Mouse (Mus musculus) intestine, embryonic 14.5 days (tissue): ENCODE results near the gene Mpped1. TPM values are rescaled to one million over a fixed set of nuclear protein-coding genes. Genes with fewer than 3 reads are reported as not detected.
A peak's percentile ranks its signal among the peaks of the same experiment; 100 is the strongest.

Source experiments
- ATAC-seq: fragments of 200-750 bp; cut with Nextera tagmentation; replicated peaks from 2 replicates; pipeline ENCODE4 v1.8.0; 2017; ENCODE audit warnings: low read depth, moderate number of reproducible peaks, moderate TSS enrichment, moderate library complexity; ENCODE audit not compliant: low FRiP score, low TSS enrichment
- DNase-seq: peaks from one replicate; pipeline ENCODE4 v3.0.0-alpha.2; 2018; ENCODE audit warnings: low spot score
- H3K27ac ChIP-seq: fragments of 300-500 bp; sonication (generic); 2 replicates; pipeline ENCODE4 v1.5.1; 2014; ENCODE audit warnings: low read depth, mild to moderate bottlenecking, control low read depth
- H3K27me3 ChIP-seq: fragments of 300-500 bp; sonication (generic); replicated peaks from 2 replicates; pipeline ENCODE4 v1.6.1; 2014; ENCODE audit warnings: low read length, control low read depth; ENCODE audit not compliant: control insufficient read depth, insufficient read depth
- H3K36me3 ChIP-seq: fragments of 300-500 bp; sonication (generic); 2 replicates; pipeline ENCODE4 v1.6.1; 2014; ENCODE audit warnings: low read length, control low read depth; ENCODE audit not compliant: control insufficient read depth, insufficient read depth
- H3K4me1 ChIP-seq: fragments of 300-500 bp; sonication (generic); replicated peaks from 2 replicates; pipeline ENCODE4 v1.6.1; 2014; ENCODE audit warnings: low read length, control low read depth, mixed read lengths; ENCODE audit not compliant: control insufficient read depth, insufficient read depth
- H3K4me2 ChIP-seq: fragments of 300-500 bp; sonication (generic); 2 replicates; pipeline ENCODE4 v1.6.1; 2014; ENCODE audit warnings: low read length
- H3K4me3 ChIP-seq: fragments of 300-500 bp; sonication (generic); 2 replicates; pipeline ENCODE4 v1.5.1; 2014; ENCODE audit warnings: low read depth, low read length, control low read depth, mixed read lengths
- H3K9ac ChIP-seq: fragments of 300-500 bp; sonication (generic); 2 replicates; pipeline ENCODE4 v1.6.1; 2014; ENCODE audit warnings: mild to moderate bottlenecking, low read length
- H3K9me3 ChIP-seq: fragments of 300-500 bp; sonication (generic); 2 replicates; pipeline ENCODE4 v1.6.1; 2016; ENCODE audit warnings: low read length, control low read depth; ENCODE audit not compliant: control insufficient read depth
- WGBS: fragments of 180-500 bp; shearing (Covaris S2); extraction: QIAGEN DNeasy Blood & Tissue Kit; methylation state at CpG from one replicate; pipeline ENCODE4 v1.1.7; 2014; 5-methylcytosine and 5-hydroxymethylcytosine counted together
- polyA plus RNA-seq: library from polyadenylated mRNA; unstranded; fragments of >200 nt; fragmentation: Nextera tagmentation; extraction: Ambion mirVana; gene quantifications from 2 replicates; pipeline ENCODE4 v1.2.1, GENCODE M21; 2014

Gene Mpped1
- polyA plus RNA-seq, 1 experiment from 2014 or later, result 0.39 TPM

DNA sequence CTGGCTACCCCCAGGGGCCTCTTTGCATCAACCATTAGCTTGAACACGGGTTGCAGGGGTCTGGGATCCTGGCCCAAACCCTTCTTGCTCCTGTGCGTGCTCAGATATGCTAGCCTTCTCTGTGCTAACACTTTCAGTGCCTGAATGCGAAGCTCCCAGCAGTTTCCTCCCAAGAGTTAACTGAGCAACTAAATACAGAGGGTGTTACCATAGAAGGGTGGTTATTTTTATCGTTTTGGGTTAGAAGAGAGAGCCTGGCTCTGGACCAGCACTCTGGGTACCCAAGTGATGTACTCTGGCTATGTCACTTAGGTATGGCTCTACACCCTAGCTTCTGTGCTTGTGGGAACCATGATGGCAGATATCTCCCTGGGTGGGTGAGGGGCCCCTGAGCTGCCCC is 68.2 kb downstream of the Mpped1 start:
- no peak overlapping the region for H3K4me2 ChIP-seq
- H3K9me3 ChIP-seq, result no peaks in the 10 kb centered on the region
- no peak for ATAC-seq
- no peak overlapping the region for H3K9ac ChIP-seq
- H3K4me3 ChIP-seq, result no peak overlapping the region
- no peaks in the 10 kb centered on the region for H3K27me3 ChIP-seq
- no peak overlapping the region for H3K27ac ChIP-seq
- no peaks in the 10 kb centered on the region for H3K36me3 ChIP-seq
- H3K4me1 ChIP-seq, result no peaks in the 10 kb centered on the region
- DNase-seq, result no peak
- WGBS, result 63% methylated on average over 4 of the region's 4 CpGs

DNA sequence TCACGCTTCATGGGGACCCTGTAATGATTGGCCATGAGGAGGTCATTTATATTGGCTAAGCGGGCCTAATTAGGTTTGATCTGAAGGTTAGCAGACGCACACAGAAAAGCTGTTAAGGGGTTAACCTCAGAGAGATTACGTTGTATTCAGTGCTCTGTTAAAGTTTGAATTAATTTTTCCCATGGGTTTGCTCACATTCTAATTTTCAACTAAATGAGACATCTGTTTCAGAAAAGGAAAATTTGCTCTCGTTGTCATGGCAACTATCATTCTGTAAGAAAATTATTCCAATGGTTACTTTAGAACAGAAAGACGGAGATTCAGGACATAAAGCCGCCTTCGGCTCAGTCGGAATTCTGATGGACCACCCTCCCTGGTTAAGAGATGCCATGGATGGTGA is 68.9 kb downstream of the Mpped1 start:
- ATAC-seq (no peak), DNase-seq (no peak)
- 79% methylated on average over 9 of the region's 9 CpGs for WGBS
- Histone ChIP-seq H3K4me3 (no peak overlapping the region), H3K36me3 (no peaks in the 10 kb centered on the region), H3K27ac (no peak overlapping the region), H3K4me2 (no peak overlapping the region), H3K27me3 (no peaks in the 10 kb centered on the region), H3K4me1 (no peaks in the 10 kb centered on the region), H3K9me3 (no peaks in the 10 kb centered on the region), H3K9ac (no peak overlapping the region)

GRCm38 (mm10) chr15:83853400-83853811 is 74.1 kb downstream of the Mpped1 start:
- Histone ChIP-seq H3K9me3 (no peaks in the 10 kb centered on the region), H3K4me2 (no peak overlapping the region), H3K27ac (no peak overlapping the region), H3K4me1 (no peaks in the 10 kb centered on the region), H3K36me3 (no peaks in the 10 kb centered on the region), H3K9ac (no peak overlapping the region), H3K27me3 (no peaks in the 10 kb centered on the region), H3K4me3 (no peak overlapping the region)
- ATAC-seq (no peak), DNase-seq (no peak)
- WGBS, result 69% methylated on average over 5 of the region's 5 CpGs

DNA sequence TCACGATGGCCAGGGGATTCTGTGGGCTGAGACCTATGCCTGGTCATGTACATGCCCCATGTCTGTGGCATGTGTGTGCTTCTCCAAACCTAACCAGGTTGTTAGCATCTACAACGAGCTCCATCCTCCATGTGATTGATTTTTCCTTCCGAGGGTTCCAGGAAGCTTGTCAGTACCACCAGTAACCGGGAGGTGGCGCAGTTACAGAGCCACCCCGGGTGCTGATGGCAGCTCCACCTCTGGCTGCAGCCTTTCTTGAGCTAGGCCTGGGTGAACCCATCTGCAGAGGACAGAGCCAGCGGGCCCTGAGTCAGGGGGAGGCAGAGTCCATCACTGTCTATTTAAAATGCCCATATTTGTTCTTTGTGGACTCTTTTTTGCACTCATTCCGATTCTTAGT is 77.9 kb downstream of the Mpped1 start:
- Histone ChIP-seq H3K4me2 (no peak overlapping the region), H3K36me3 (no peaks in the 10 kb centered on the region), H3K27ac (no peak overlapping the region), H3K9me3 (no peaks in the 10 kb centered on the region), H3K4me3 (no peak overlapping the region), H3K9ac (no peak overlapping the region), H3K4me1 (no peaks in the 10 kb centered on the region), H3K27me3 (no peaks in the 10 kb centered on the region)
- ATAC-seq, result no peak
- 16% methylated on average over 8 of the region's 8 CpGs for WGBS
- peak; percentile 82 for DNase-seq

DNA sequence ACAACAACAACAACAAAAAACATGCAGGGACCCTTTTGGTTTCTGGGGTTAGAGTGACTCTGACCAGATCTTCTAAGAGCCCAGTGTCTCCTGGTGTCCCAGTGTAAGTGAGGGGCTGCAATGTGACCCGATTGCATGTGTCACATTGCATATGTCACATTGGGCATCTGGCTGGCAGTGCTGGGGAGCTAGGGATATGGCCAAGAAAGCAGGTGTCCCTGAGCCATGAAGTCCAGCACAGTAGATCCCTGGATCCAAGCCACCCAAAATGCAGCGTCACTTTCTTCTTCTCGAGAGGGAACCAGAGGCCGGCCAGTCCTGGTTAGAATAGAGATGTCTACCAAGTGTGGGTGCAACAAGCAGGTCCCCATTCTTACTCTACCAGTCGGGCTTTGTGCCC is 86.4 kb downstream of the Mpped1 start:
- H3K9ac ChIP-seq, result no peak overlapping the region
- WGBS, result 88% methylated on average over 5 of the region's 5 CpGs
- H3K4me1 ChIP-seq, result no peaks in the 10 kb centered on the region
- ATAC-seq, result no peak
- no peak overlapping the region for H3K4me3 ChIP-seq
- H3K9me3 ChIP-seq, result no peaks in the 10 kb centered on the region
- H3K27me3 ChIP-seq, result no peaks in the 10 kb centered on the region
- no peak for DNase-seq
- no peak overlapping the region for H3K4me2 ChIP-seq
- H3K36me3 ChIP-seq, result no peaks in the 10 kb centered on the region
- no peak overlapping the region for H3K27ac ChIP-seq

GRCm38 (mm10) chr15:83870936-83871335 is 91.7 kb downstream of the Mpped1 start:
- Histone ChIP-seq H3K27ac (no peak overlapping the region), H3K4me3 (no peak overlapping the region), H3K27me3 (no peaks in the 10 kb centered on the region), H3K36me3 (no peaks in the 10 kb centered on the region), H3K9me3 (no peaks in the 10 kb centered on the region), H3K4me2 (no peak overlapping the region), H3K4me1 (no peaks in the 10 kb centered on the region), H3K9ac (no peak overlapping the region)
- DNase-seq (no peak), ATAC-seq (no peak)
- WGBS, result 7% methylated on average over 17 of the region's 17 CpGs

DNA sequence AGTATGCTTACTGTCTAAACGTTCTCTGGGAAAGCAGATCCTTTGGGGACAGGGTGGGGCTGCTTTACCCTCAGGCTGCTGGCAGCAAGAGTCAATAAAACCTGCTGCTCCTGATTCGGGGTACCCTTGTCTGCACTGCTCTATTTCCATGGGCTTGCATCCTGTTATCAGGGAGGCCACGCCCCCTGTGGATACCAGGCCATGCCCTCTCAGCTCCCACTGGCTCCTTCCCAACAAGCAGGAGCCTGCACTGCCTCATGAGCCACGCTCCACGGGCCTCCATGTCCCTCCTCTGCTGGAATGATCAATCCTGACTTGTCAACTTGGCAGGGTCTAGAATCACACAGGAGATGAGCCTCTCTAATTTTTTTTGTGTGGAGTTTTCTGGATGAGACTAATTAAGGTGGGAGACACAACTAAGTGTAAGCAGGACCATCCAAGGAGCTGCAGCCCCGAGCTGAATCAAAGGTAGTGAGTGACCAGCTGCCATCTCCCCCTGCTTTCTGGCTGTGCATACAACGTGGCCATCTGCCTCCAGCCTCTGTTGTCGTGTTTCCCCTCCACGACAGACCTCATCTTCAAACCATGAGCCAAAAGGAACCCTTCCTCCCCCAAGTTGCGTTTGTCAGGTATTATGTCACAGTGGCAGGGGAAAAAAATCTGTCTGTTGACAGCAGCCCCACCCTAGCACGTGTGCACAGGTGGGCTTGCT is 98.0 kb downstream of the Mpped1 start:
- ATAC-seq, result no peak
- H3K9me3 ChIP-seq, result no peaks in the 10 kb centered on the region
- no peaks in the 10 kb centered on the region for H3K4me1 ChIP-seq
- H3K27me3 ChIP-seq, result no peaks in the 10 kb centered on the region
- no peak overlapping the region for H3K27ac ChIP-seq
- H3K36me3 ChIP-seq, result no peaks in the 10 kb centered on the region
- H3K4me3 ChIP-seq, result no peak overlapping the region
- H3K4me2 ChIP-seq, result no peak overlapping the region
- DNase-seq, result no peak
- H3K9ac ChIP-seq, result no peak overlapping the region
- WGBS, result 52% methylated on average over 11 of the region's 11 CpGs

DNA sequence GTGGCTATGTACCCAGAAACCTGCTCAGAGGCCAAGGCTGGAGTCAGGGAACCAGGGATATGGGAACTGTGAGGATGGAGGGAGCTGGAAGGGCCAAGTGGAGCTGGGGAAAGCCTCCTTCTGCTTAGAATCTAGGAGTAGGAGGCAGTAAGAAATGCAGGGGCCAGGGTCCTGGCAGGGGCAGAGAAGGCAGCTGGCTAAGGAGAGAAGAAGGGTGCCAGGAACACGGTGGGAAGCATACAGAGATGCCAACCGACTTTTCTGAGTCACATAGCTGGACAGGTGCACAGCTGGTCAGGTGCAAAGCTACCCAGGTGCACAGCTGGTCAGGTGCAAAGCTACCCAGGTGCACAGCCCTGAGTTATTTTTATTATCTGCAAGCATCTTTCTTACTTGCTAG is 98.6 kb downstream of the Mpped1 start:
- WGBS, result 68% methylated on average over 2 of the region's 2 CpGs
- DNase-seq, result no peak
- Histone ChIP-seq H3K36me3 (no peaks in the 10 kb centered on the region), H3K4me2 (no peak overlapping the region), H3K4me3 (no peak overlapping the region), H3K27ac (no peak overlapping the region), H3K27me3 (no peaks in the 10 kb centered on the region), H3K9ac (no peak overlapping the region), H3K9me3 (no peaks in the 10 kb centered on the region), H3K4me1 (no peaks in the 10 kb centered on the region)
- no peak for ATAC-seq

DNA sequence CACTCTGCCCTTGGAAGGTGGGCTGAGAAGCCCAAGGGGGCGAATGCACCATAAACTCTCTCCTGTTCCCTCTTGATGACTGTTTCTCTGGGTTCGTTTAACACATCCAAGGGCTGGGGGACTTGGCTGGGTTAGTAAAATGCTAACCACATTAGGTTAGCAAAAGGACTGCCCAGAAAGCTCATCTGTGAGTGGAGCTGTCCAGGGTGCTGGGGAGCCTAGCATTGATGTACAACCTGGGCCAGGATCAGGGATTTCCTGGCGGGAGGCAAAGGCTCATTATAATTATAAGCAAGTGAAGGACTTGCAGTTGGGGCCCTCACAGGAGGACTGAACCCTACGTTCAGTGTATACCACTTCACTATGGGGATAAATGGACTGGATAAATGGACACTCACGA is 100.6 kb downstream of the Mpped1 start:
- Histone ChIP-seq H3K4me1 (no peaks in the 10 kb centered on the region), H3K4me2 (no peak overlapping the region), H3K4me3 (no peak overlapping the region), H3K9me3 (no peaks in the 10 kb centered on the region), H3K36me3 (no peaks in the 10 kb centered on the region), H3K9ac (no peak overlapping the region), H3K27me3 (no peaks in the 10 kb centered on the region), H3K27ac (no peak overlapping the region)
- WGBS, result 21% methylated on average over 5 of the region's 5 CpGs
- peak; percentile 87 for DNase-seq
- no peak for ATAC-seq
